8 mouse cellular contexts compared by ENCODE assay signal in the genomic region with DNA sequence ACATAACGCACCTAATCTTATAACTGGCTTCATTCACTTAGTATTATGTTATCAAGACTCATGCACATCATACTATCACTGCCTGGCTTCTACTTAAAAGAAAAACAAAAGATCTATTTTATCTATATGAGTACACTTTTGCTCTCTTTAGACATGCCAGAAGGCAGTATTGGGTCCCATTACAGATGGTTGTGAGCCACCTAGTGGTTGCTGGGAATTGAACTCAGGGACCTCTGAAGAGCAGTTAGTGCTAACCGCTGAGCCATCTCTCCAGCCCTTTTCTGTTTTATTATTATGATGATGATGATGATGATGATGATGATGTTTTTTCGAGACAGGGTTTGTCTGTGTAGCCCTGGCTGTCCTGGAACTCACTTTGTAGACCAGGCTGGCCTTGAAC. TPM values are rescaled to one million over a fixed set of nuclear protein-coding genes. Genes with fewer than 3 reads are reported as not detected.
DNase-seq lines count a peak whose midpoint lies in the region; ATAC-seq and TF ChIP-seq lines count a peak whose summit lies in the region.

No protein-coding gene starts in this region.

- DNase-seq in hindbrain, embryonic 10.5 days (ENCODE audit: low spot score), result peak; percentile 17
- DNase-seq in adipocyte (ENCODE audit: low spot score), result peak; percentile 53
- DNase-seq in kidney, postnatal 25 days, result peak; percentile 61 to 71
- DNase-seq in testis, postnatal 10 days (ENCODE audit: low spot score), result no peak

- peak; percentile 44; the same call in 1 of the 2 replicates for TF ChIP-seq CTCF in small intestine, adult 2 months (IDR thresholded peaks at IDR 0.05; ENCODE audit: extremely low read depth, insufficient read length, insufficient replicate concordance, low read depth, low read length)

- H3K27ac ChIP-seq in hindbrain, embryonic 10.5 days, result no peak overlapping the region
- H3K27ac ChIP-seq in hindbrain, embryonic 16.5 days (ENCODE audit: low read depth, low read length), result no peak overlapping the region
- no peak overlapping the region for H3K27ac ChIP-seq in small intestine, adult 2 months (ENCODE audit: insufficient read depth, low read depth, low read length)

- WGBS in hindbrain, embryonic 10.5 days, result 37% methylated on average over 3 of the region's 3 CpGs
- 36% methylated on average over 3 of the region's 3 CpGs for WGBS in hindbrain, embryonic 16.5 days
- whole genome bisulfite sequencing in small intestine, adult 2 months, result 42% methylated on average over 3 of the region's 3 CpGs

- no peak overlapping the region for H3K4me3 ChIP-seq in hindbrain, embryonic 10.5 days
- no peak overlapping the region for H3K4me3 ChIP-seq in hindbrain, embryonic 16.5 days (ENCODE audit: low read length)
- no peak overlapping the region for H3K4me3 ChIP-seq in small intestine, adult 2 months (ENCODE audit: low read depth, low read length)

- TF ChIP-seq POLR2A in small intestine, adult 2 months (IDR thresholded peaks at IDR 0.05; ENCODE audit: low read depth, low read length), result no peak

- no peak for ATAC-seq in hindbrain, embryonic 16.5 days
- peak; percentile 54 for ATAC-seq in CD4-positive, CD25-positive, alpha-beta regulatory T cell, adult 4 months
- ATAC-seq in monocyte, adult 5-6 weeks (replicated peaks; ENCODE audit: insufficient number of reproducible peaks, low FRiP score, low TSS enrichment, poor library complexity, severe bottlenecking), result no peak

- no peaks in the 10 kb centered on the region for H3K36me3 ChIP-seq in hindbrain, embryonic 10.5 days
- H3K36me3 ChIP-seq in hindbrain, embryonic 16.5 days (ENCODE audit: control insufficient read depth, insufficient read depth, low read length), result no peaks in the 10 kb centered on the region
- H3K36me3 ChIP-seq in small intestine, adult 2 months (ENCODE audit: control insufficient read depth, insufficient read depth, low read length), result no peaks in the 10 kb centered on the region; the same call in 1 of the 2 replicates

- H3K27me3 ChIP-seq in hindbrain, embryonic 10.5 days (ENCODE audit: insufficient read depth, poor library complexity, severe bottlenecking), result no peaks in the 10 kb centered on the region
- no peaks in the 10 kb centered on the region for H3K27me3 ChIP-seq in hindbrain, embryonic 16.5 days (replicated peaks; ENCODE audit: control insufficient read depth, insufficient read depth, low read length)
- H3K27me3 ChIP-seq in small intestine, adult 2 months (ENCODE audit: control insufficient read depth, insufficient read depth, low read length), result no peaks in the 10 kb centered on the region

- no peak overlapping the region for H3K4me2 ChIP-seq in hindbrain, embryonic 16.5 days (ENCODE audit: low read length)

- no peaks in the 10 kb centered on the region for H3K9me3 ChIP-seq in hindbrain, embryonic 10.5 days
- H3K9me3 ChIP-seq in hindbrain, embryonic 16.5 days (ENCODE audit: control insufficient read depth, low read length), result no peaks in the 10 kb centered on the region

- H3K9ac ChIP-seq in hindbrain, embryonic 16.5 days (ENCODE audit: low read depth, low read length), result no peak overlapping the region

- H3K4me1 ChIP-seq in hindbrain, embryonic 10.5 days (replicated peaks), result no peaks in the 10 kb centered on the region
- no peaks in the 10 kb centered on the region for H3K4me1 ChIP-seq in hindbrain, embryonic 16.5 days (ENCODE audit: control insufficient read depth, insufficient read depth, low read depth, low read length)
- no peaks in the 10 kb centered on the region for H3K4me1 ChIP-seq in small intestine, adult 2 months (ENCODE audit: control insufficient read depth, insufficient read depth, insufficient read length, low read length)

RNA-seq across cellular contexts. Expression of a gene that starts 13.4 kb away (rescaled TPM):
- polyA plus RNA-seq in hindbrain, embryonic 10.5 days (2016; fragmentation: Nextera tagmentation; extraction: Ambion mirVana), result 54.9 and 71.4 TPM in 2 replicates
- polyA plus RNA-seq in hindbrain, embryonic 16.5 days (2015; fragmentation: Nextera tagmentation; extraction: Ambion mirVana), result 37.9 and 38.7 TPM in 2 replicates
- polyA plus RNA-seq in CD4-positive, CD25-positive, alpha-beta regulatory T cell, adult 4 months (2017; shearing (Covaris generic)), result 10 to 100 TPM in 1 of 2 experiments, 1 to 10 TPM in 1; 9.1 to 11.4 TPM
- polyA plus RNA-seq in small intestine, adult 2 months (2012; rRNA removed), result 22.6 and 52.6 TPM in 2 replicates
- total RNA-seq in monocyte, adult 5-6 weeks (2017), result 12.3 to 47.6 TPM (median 26.1 TPM) in 3 replicates

RNA-seq across cellular contexts. Expression of a gene that starts 19.4 kb away (rescaled TPM):
- 9.0 and 12.0 TPM in 2 replicates for polyA plus RNA-seq in hindbrain, embryonic 10.5 days (2016; fragmentation: Nextera tagmentation; extraction: Ambion mirVana)
- 10.2 and 12.6 TPM in 2 replicates for polyA plus RNA-seq in hindbrain, embryonic 16.5 days (2015; fragmentation: Nextera tagmentation; extraction: Ambion mirVana)
- polyA plus RNA-seq in CD4-positive, CD25-positive, alpha-beta regulatory T cell, adult 4 months (2017; shearing (Covaris generic)), result 10 to 100 TPM; 22.9 to 24.0 TPM
- polyA plus RNA-seq in small intestine, adult 2 months (2012; rRNA removed), result 26.4 and 41.8 TPM in 2 replicates
- 27.9 to 55.8 TPM (median 33.5 TPM) in 3 replicates for total RNA-seq in monocyte, adult 5-6 weeks (2017)

RNA-seq across cellular contexts. Expression of a gene that starts 21.0 kb away (rescaled TPM):
- 16.5 and 18.1 TPM in 2 replicates for polyA plus RNA-seq in hindbrain, embryonic 10.5 days (2016; fragmentation: Nextera tagmentation; extraction: Ambion mirVana)
- polyA plus RNA-seq in hindbrain, embryonic 16.5 days (2015; fragmentation: Nextera tagmentation; extraction: Ambion mirVana), result 13.2 and 13.7 TPM in 2 replicates
- 10 to 100 TPM; 29.9 to 31.9 TPM for polyA plus RNA-seq in CD4-positive, CD25-positive, alpha-beta regulatory T cell, adult 4 months (2017; shearing (Covaris generic))
- 5.4 and 9.5 TPM in 2 replicates for polyA plus RNA-seq in small intestine, adult 2 months (2012; rRNA removed)
- 2.3 to 18.1 TPM (median 5.0 TPM) in 3 replicates for total RNA-seq in monocyte, adult 5-6 weeks (2017)

RNA-seq across cellular contexts. Expression of a gene that starts 39.0 kb away (rescaled TPM):
- polyA plus RNA-seq in hindbrain, embryonic 10.5 days (2016; fragmentation: Nextera tagmentation; extraction: Ambion mirVana), result 53.1 and 65.9 TPM in 2 replicates
- 29.0 and 35.2 TPM in 2 replicates for polyA plus RNA-seq in hindbrain, embryonic 16.5 days (2015; fragmentation: Nextera tagmentation; extraction: Ambion mirVana)
- 100 to 1,000 TPM; 181 to 236 TPM for polyA plus RNA-seq in CD4-positive, CD25-positive, alpha-beta regulatory T cell, adult 4 months (2017; shearing (Covaris generic))
- polyA plus RNA-seq in small intestine, adult 2 months (2012; rRNA removed), result 30.3 and 81.2 TPM in 2 replicates
- total RNA-seq in monocyte, adult 5-6 weeks (2017), result 63.5 to 76.8 TPM (median 69.4 TPM) in 3 replicates

RNA-seq across cellular contexts. Expression of a gene that starts 49.4 kb away (rescaled TPM):
- 14.8 and 15.7 TPM in 2 replicates for polyA plus RNA-seq in hindbrain, embryonic 10.5 days (2016; fragmentation: Nextera tagmentation; extraction: Ambion mirVana)
- polyA plus RNA-seq in hindbrain, embryonic 16.5 days (2015; fragmentation: Nextera tagmentation; extraction: Ambion mirVana), result 13.2 and 15.9 TPM in 2 replicates
- 1 to 10 TPM; 5.6 to 7.9 TPM for polyA plus RNA-seq in CD4-positive, CD25-positive, alpha-beta regulatory T cell, adult 4 months (2017; shearing (Covaris generic))
- 2.0 and 2.9 TPM in 2 replicates for polyA plus RNA-seq in small intestine, adult 2 months (2012; rRNA removed)
- 1.4 to 2.8 TPM (median 1.9 TPM) in 3 replicates for total RNA-seq in monocyte, adult 5-6 weeks (2017)
